Mouse (Mus musculus) liver, embryonic 12.5 days (tissue): ENCODE measurements around the gene Mrtfa. TPM values are rescaled to one million over a fixed set of nuclear protein-coding genes. Genes with fewer than 3 reads are reported as not detected.
"Not testable (repeated sequence)": the region's sequence is repeated elsewhere in the genome, so short reads cannot be mapped to it uniquely, and the experiment has no call there.

Source experiments
- ATAC-seq: fragments of 200-750 bp; cut with Nextera tagmentation; 2 replicates; pipeline ENCODE4 v1.8.0; 2017; ENCODE audit warnings: moderate number of reproducible peaks, mild to moderate bottlenecking, moderate library complexity
- H3K27ac ChIP-seq: fragments of 300-500 bp; sonication (generic); 2 replicates; pipeline ENCODE4 v1.5.1; 2016; ENCODE audit warnings: mild to moderate bottlenecking
- H3K27me3 ChIP-seq: fragments of 300-500 bp; sonication (generic); replicated peaks from 2 replicates; pipeline ENCODE4 v1.6.1; 2016; ENCODE audit warnings: mild to moderate bottlenecking, moderate library complexity
- H3K36me3 ChIP-seq: fragments of 300-500 bp; sonication (generic); 2 replicates; pipeline ENCODE4 v1.6.1; 2016; ENCODE audit warnings: mild to moderate bottlenecking, moderate library complexity
- H3K4me1 ChIP-seq: fragments of 300-500 bp; sonication (generic); 2 replicates; pipeline ENCODE4 v1.6.1; 2016
- H3K4me2 ChIP-seq: fragments of 300-500 bp; sonication (generic); 2 replicates; pipeline ENCODE4 v1.6.1; 2016; ENCODE audit warnings: mild to moderate bottlenecking, moderate library complexity
- H3K4me3 ChIP-seq: fragments of 300-500 bp; sonication (generic); 2 replicates; pipeline ENCODE4 v1.5.1; 2016; ENCODE audit warnings: mild to moderate bottlenecking, moderate library complexity
- H3K9ac ChIP-seq: fragments of 300-500 bp; sonication (generic); 2 replicates; pipeline ENCODE4 v1.6.1; 2016; ENCODE audit warnings: mild to moderate bottlenecking, moderate library complexity
- H3K9me3 ChIP-seq: fragments of 300-500 bp; sonication (generic); replicated peaks from 2 replicates; pipeline ENCODE4 v1.6.1; 2016; ENCODE audit warnings: mild to moderate bottlenecking, moderate library complexity
- WGBS: fragments of 180-500 bp; shearing (Covaris S2); methylation state at CpG from one replicate; pipeline ENCODE4 v1.1.7; 2016; ENCODE audit not compliant: insufficient replicate concordance; 5-methylcytosine and 5-hydroxymethylcytosine counted together
- polyA plus RNA-seq: library from polyadenylated mRNA; unstranded; fragments of >200 nt; fragmentation: Nextera tagmentation; extraction: Ambion mirVana; gene quantifications from 2 replicates; pipeline ENCODE4 v1.2.1, GENCODE M21; 2016

Gene Mrtfa
- polyA plus RNA-seq, 1 experiment from 2014 or later: 8.7 TPM

DNA sequence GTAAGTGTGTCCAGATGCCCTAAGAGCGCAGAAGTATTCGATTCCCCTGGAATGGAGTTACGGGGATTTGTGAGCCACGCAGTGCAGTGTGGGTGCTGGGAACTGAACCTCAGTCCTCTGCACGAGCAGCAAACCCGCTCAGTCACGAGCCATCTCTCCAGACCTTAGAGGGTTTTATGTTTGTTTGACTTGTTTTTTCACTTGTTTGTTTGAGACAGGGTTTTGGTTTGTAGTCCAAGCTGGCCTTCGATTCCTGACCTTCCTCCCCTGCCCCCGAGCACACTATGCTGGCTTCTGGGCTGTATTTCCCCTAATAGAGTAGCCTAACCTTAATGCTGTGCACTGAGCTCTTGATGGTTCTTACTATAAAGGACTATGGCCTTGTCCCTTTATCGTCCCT, 34.5 kb upstream of the Mrtfa start:
- Histone ChIP-seq H3K4me2 (no peak overlapping the region), H3K9ac (no peak overlapping the region), H3K4me3 (no peak overlapping the region), H3K27ac (no peak overlapping the region), H3K27me3 (peaks cover 4% of the 10 kb centered on the region; the same call in 1 of the 2 replicates), H3K36me3 (no peaks in the 10 kb centered on the region), H3K9me3 (no peaks in the 10 kb centered on the region), H3K4me1 (no peaks in the 10 kb centered on the region)
- WGBS: 68% methylated on average over 10 of the region's 10 CpGs
- ATAC-seq: no peak

DNA sequence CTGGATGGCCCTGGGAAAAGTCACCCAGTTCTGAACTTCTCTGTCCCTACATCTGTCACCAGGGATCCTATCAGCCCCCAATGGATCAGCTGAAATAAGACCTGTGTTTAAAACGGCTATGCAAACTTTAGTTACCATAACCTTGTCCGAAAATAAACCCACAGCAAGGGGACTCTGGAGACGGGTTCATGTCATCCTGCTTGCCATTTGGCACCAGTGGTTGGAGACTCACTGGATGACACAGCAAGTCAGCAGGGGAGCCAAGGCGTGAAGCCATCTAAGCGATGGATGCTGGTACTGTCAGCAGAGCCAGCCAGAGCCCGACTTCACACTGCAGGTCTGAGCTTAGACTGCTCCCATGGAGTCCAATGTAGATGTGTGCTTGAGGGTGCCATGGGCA, 30.9 kb upstream of the Mrtfa start:
- no peak overlapping the region for H3K4me2 ChIP-seq
- WGBS: 53% methylated on average over 6 of the region's 6 CpGs
- peaks cover 8% of the 10 kb centered on the region; the same call in 1 of the 2 replicates for H3K27me3 ChIP-seq
- H3K4me3 ChIP-seq: no peak overlapping the region
- H3K4me1 ChIP-seq: no peaks in the 10 kb centered on the region
- H3K27ac ChIP-seq: no peak overlapping the region
- ATAC-seq: no peak
- no peaks in the 10 kb centered on the region for H3K9me3 ChIP-seq
- H3K9ac ChIP-seq: no peak overlapping the region
- no peaks in the 10 kb centered on the region for H3K36me3 ChIP-seq

DNA sequence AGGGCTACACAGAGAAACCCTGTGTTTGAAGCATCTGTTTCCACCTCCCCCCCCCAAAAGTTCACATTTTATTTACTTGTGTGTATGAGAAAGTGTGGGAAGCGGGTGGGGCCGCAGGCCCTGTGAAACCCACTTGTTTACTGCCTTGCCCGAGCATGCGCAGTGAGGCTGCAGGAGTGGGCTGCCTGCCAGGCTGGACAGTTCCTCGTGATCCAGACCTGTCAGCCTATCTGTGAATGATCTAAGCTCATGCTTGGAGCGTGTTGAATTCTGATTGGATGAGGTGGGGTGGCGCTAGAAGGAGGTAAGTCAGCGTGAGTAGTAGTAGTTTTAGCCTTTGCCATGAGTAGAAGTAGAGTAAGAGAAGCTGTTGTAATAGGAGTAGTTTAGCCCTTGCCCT, 29.5 kb upstream of the Mrtfa start:
- not testable (repeated sequence) for H3K9me3 ChIP-seq, H3K9ac ChIP-seq, H3K27ac ChIP-seq, H3K27me3 ChIP-seq, H3K4me3 ChIP-seq, H3K4me2 ChIP-seq, H3K4me1 ChIP-seq, ATAC-seq, H3K36me3 ChIP-seq
- 64% methylated on average over 8 of the region's 8 CpGs for WGBS

DNA sequence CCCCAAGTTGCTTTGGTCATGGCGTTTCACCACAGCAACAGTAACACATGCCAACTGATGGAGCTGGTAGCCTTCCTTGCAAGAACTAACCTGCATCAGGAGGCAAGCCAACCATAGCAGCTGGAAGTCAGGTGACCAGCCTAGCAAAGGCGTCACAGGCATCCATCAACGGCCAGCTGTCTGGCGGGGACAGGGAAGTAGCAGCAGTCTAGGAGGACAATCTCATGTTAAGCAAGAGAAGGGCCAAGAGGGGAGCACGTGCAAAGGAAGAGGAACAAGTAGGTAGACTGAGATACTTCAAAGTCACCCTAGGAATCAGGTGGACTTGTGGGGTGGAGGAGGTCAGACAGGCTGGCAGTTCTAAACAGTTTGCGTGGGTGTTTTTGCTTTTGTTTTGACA, 28.5 kb upstream of the Mrtfa start:
- H3K36me3 ChIP-seq: no peaks in the 10 kb centered on the region
- H3K4me1 ChIP-seq: no peaks in the 10 kb centered on the region
- ATAC-seq: no peak
- WGBS: 41% methylated on average over 6 of the region's 6 CpGs
- H3K27me3 ChIP-seq: peaks cover 8% of the 10 kb centered on the region; the same call in 1 of the 2 replicates
- no peak overlapping the region for H3K4me3 ChIP-seq
- no peak overlapping the region for H3K27ac ChIP-seq
- no peak overlapping the region for H3K9ac ChIP-seq
- H3K9me3 ChIP-seq: no peaks in the 10 kb centered on the region
- H3K4me2 ChIP-seq: no peak overlapping the region

DNA sequence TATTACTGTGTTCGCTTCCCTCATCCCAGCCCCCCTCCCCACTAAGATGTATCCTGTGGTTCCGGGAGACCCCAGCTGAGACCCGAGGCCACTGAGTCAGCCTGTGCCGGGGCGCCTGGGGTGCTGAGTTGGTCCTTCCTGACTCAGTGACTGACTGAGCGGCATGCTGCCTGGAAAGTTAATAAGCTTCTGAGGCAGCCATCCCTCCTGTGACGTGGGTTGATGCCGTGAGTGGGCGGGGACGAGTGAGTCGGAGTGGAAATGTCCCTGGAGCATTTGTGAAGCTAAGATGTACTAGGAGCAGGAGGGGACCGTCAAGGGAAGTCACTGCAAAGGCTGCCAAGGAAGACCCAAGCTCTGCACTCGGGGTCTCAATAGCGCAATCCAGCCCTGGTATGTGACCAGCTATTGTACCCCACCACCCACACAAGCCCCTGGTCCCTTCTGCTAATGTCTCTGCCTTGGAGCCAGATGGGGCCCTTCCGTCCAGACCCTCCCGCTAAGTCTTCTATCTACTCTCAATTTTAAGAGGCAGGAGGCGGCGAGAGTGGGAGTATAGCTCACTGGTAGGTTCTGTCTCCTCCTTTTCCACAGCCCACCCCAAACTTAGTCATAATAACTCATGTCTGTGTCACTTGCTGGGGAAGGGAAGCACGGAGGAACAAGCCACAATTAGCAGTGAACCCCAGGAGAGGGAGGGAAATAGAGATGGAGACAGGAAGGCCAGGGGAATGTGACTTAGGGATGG, 26.5 kb upstream of the Mrtfa start:
- Histone ChIP-seq H3K9me3 (no peaks in the 10 kb centered on the region), H3K36me3 (no peaks in the 10 kb centered on the region), H3K9ac (no peak overlapping the region), H3K4me3 (no peak overlapping the region), H3K4me1 (no peaks in the 10 kb centered on the region), H3K27me3 (peaks cover 8% of the 10 kb centered on the region; the same call in 1 of the 2 replicates), H3K4me2 (no peak overlapping the region), H3K27ac (no peak overlapping the region)
- ATAC-seq: no peak
- 72% methylated on average over 19 of the region's 19 CpGs for WGBS

DNA sequence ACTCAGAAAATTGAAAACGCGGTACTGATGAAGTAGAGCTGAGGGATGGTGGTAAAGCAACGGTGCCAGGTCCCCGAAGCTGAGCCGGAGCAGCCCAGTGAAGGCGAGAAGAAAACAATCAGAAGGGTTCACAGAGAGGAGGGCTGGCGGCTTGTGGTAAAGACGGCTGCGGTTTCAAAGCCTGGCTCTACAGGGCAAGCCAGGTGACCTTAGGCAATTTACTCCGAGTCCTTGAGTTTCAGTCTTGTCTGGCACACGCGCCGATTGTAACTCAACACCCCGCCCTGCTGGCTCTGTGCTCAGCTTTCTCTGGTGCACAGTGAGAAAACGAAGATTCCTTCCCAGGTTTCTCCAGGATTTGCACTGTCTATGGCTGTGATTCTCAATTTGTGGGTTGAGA, 22.4 kb upstream of the Mrtfa start:
- H3K4me2 ChIP-seq: no peak overlapping the region
- H3K27me3 ChIP-seq: 0 out of 2 replicates have a peak, but pooled peaks cover 4% of the 10 kb centered on the region
- no peak overlapping the region for H3K4me3 ChIP-seq
- no peaks in the 10 kb centered on the region for H3K4me1 ChIP-seq
- ATAC-seq: no peak
- H3K36me3 ChIP-seq: no peaks in the 10 kb centered on the region
- H3K9me3 ChIP-seq: no peaks in the 10 kb centered on the region
- no peak overlapping the region for H3K27ac ChIP-seq
- WGBS: 69% methylated on average over 15 of the region's 15 CpGs
- H3K9ac ChIP-seq: no peak overlapping the region

DNA sequence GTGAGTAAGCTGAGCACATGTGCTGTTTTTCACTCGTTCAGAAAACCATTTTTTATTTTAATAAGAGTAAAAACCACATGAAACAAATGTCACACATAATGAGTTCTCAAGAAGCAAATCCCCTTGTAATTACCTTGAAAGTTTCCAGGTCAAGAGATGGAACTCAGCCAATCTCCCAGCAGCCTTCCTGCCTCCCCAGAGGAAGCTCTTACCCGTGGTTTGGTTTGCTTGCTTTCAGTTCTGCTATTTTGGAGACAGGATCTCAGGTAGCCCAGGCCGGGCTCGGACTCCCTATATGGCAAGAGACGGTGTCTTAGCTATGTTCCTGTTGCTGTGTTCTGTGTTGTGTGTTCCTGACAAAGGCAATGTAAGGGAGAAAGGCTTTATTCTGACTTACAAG, 19.9 kb upstream of the Mrtfa start:
- WGBS: 44% methylated on average over 5 of the region's 5 CpGs
- no peak overlapping the region for H3K27ac ChIP-seq
- no peak overlapping the region for H3K4me3 ChIP-seq
- H3K36me3 ChIP-seq: no peaks in the 10 kb centered on the region
- no peaks in the 10 kb centered on the region for H3K9me3 ChIP-seq
- H3K27me3 ChIP-seq: no peaks in the 10 kb centered on the region
- no peak overlapping the region for H3K9ac ChIP-seq
- H3K4me1 ChIP-seq: no peaks in the 10 kb centered on the region
- ATAC-seq: no peak
- H3K4me2 ChIP-seq: no peak overlapping the region

DNA sequence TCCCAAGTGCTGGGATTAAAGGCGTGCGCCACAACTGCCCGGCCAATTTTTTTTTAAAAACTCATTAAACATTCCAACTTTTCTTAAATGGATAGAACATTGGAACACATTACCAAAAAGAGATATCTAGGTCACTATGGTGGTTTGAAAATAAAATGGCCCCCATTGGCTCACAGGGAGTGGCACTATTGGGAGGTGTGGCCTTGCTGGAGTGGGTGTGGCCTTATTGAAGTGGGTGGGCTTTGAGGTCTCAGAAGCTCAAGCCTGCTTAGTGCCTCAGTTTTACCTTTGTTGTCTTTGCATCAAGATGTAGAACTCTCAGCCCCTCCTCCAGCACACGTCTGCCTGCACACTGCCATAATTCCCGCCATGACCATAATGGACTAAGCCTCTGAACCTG, 11.9 kb upstream of the Mrtfa start:
- Histone ChIP-seq H3K36me3 (no peaks in the 10 kb centered on the region), H3K27ac (no peak overlapping the region), H3K4me3 (no peak overlapping the region), H3K9me3 (no peaks in the 10 kb centered on the region), H3K4me2 (no peak overlapping the region), H3K27me3 (no peaks in the 10 kb centered on the region), H3K9ac (no peak overlapping the region), H3K4me1 (peaks cover 6% of the 10 kb centered on the region)
- no peak for ATAC-seq
- 78% methylated on average over 5 of the region's 5 CpGs for WGBS

DNA sequence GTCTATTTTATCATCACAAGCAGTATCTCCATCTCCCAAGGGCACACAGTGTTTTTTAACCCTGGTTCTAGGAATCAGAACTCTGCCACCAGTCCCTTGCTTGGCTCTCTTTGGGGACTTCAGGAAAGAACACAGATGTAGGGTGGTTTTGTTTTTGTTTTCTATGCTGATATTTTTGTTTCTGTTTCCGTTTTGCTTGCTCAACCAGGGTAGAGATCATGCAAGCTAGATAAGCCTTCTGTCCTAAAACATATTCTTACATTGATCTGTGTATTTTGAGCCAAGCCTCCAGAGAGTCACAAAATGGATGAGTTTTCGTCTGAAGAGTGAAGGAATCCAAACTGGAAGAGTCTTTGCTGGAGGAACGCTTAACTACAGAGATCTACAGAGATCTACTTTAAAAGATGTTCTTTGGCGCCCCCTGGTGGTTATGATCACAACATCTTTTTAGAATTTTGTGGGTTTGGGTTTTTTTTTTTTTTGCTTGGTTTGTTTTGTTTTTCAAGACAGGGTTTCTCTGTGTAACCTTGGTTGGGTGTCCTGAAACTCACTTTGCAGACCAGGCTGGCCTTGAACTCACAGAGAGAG, 8.9 kb upstream of the Mrtfa start:
- WGBS: 20% methylated on average over 4 of the region's 4 CpGs
- Histone ChIP-seq H3K27ac (no peak overlapping the region), H3K27me3 (no peaks in the 10 kb centered on the region), H3K36me3 (no peaks in the 10 kb centered on the region), H3K9ac (no peak overlapping the region), H3K4me3 (no peak overlapping the region), H3K4me1 (peaks cover 15% of the 10 kb centered on the region), H3K4me2 (peak overlapping the region; percentile 40), H3K9me3 (no peaks in the 10 kb centered on the region)
- no peak for ATAC-seq

DNA sequence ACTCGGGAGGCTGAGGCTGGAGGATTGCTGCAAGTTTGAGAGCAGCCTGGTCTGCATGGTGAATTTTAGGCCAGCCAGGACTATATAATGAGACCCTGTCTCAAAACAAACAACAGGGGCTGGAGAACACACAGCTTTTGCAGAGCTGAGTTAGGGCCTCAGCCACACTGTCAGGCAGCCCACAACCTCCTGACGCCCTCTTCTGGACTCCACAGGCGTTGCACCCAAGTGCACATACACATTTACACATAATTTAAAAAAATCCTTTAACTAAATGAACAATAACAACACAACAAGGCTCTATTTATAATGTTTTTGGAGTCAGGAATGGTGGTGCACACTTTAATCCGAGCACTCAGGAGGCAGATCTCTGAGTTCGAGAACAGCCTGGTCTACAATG, 7.9 kb upstream of the Mrtfa start:
- H3K36me3 ChIP-seq: no peaks in the 10 kb centered on the region
- no peak overlapping the region for H3K27ac ChIP-seq
- peaks cover 15% of the 10 kb centered on the region for H3K4me1 ChIP-seq
- H3K27me3 ChIP-seq: no peaks in the 10 kb centered on the region
- 76% methylated on average over 5 of the region's 5 CpGs for WGBS
- no peak overlapping the region for H3K9ac ChIP-seq
- no peak overlapping the region for H3K4me3 ChIP-seq
- H3K4me2 ChIP-seq: no peak overlapping the region
- ATAC-seq: no peak
- H3K9me3 ChIP-seq: no peaks in the 10 kb centered on the region

DNA sequence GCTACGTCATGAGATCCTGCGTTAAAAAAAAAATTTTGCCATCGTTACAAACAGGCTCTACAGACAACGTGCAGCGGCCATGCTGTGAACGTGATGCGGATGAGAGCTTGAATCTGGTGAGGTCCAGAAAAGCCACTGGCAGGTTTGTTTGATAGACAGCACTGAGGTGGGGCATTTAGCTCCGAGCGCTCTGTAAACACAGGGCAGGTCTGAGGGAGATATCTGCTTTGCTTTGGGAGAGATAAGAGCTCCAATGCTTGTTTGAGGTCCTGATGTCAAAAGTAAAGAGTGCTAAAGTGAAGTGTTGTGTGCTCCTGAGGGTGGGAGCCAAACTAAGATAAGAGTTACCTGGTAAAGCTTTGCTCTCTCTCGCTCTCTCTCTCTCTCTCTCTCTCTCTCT, 6.6 kb upstream of the Mrtfa start:
- H3K4me2 ChIP-seq: no peak overlapping the region
- no peaks in the 10 kb centered on the region for H3K27me3 ChIP-seq
- H3K36me3 ChIP-seq: no peaks in the 10 kb centered on the region
- no peak overlapping the region for H3K9ac ChIP-seq
- H3K4me3 ChIP-seq: no peak overlapping the region
- peaks cover 15% of the 10 kb centered on the region for H3K4me1 ChIP-seq
- peak; percentile 60 for ATAC-seq
- 55% methylated on average over 10 of the region's 10 CpGs for WGBS
- H3K27ac ChIP-seq: no peak overlapping the region
- H3K9me3 ChIP-seq: no peaks in the 10 kb centered on the region

DNA sequence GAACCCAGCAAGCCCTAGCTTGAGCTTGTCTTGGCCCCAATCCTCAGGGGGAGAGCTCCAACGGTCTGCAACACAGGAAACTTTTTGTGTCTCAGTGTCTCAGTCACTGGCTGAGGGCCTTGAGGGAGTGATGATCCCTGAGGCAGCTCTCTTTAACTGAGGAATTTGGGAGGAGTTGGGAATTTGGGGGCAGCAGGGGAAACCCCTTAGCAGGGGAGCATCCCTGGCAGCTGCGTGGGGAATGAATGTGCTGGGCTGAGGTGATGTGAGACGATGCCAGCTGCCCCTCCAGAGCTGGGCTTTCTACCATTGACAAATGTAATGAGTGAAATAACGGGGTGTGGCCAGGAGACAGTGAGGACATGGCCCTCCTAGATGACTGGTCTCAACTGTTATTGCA, 4.9 kb upstream of the Mrtfa start:
- Histone ChIP-seq H3K9ac (no peak overlapping the region), H3K4me1 (peaks cover 24% of the 10 kb centered on the region), H3K27ac (no peak overlapping the region), H3K9me3 (no peaks in the 10 kb centered on the region), H3K4me2 (no peak overlapping the region), H3K36me3 (no peaks in the 10 kb centered on the region), H3K27me3 (no peaks in the 10 kb centered on the region), H3K4me3 (no peak overlapping the region)
- ATAC-seq: no peak
- 34% methylated on average over 4 of the region's 4 CpGs for WGBS

DNA sequence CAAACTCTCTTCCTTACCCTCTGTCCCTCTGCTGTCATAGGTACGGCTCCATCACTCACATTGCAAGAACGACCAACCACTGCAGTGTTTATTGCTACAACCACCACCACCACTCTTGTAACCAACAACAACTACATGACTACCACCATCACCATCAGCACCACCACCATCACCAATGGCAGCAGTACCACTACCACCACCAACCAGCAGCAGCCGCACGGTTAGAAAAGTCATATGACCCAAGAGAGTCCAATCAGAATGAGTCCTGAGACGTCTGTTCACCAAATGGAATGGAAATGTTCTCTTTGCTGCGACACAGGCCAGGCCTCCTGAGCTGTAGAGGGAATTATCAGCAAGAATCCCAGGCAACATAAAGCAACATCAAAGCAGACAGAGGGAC, 4.2 kb upstream of the Mrtfa start:
- WGBS: 76% methylated on average over 6 of the region's 6 CpGs
- Histone ChIP-seq H3K27ac (no peak overlapping the region), H3K4me2 (no peak overlapping the region), H3K27me3 (no peaks in the 10 kb centered on the region), H3K9me3 (no peaks in the 10 kb centered on the region), H3K36me3 (no peaks in the 10 kb centered on the region), H3K9ac (no peak overlapping the region), H3K4me3 (no peak overlapping the region), H3K4me1 (peaks cover 28% of the 10 kb centered on the region)
- no peak for ATAC-seq
